Mouse (Mus musculus) MEL (cell line): ENCODE results near the gene Igfals. TPM values are rescaled to one million over a fixed set of nuclear protein-coding genes. Genes with fewer than 3 reads are reported as not detected.

Experiments used
- DNase-seq: peaks from one replicate; pipeline ENCODE4 v3.0.0; 2011; ENCODE audit warnings: low read depth, low spot score
- H3K27ac ChIP-seq: 2 replicates; pipeline ENCODE4 v1.5.1; 2012; ENCODE audit warnings: low read depth, mild to moderate bottlenecking, control low read depth, low read length, moderate library complexity; ENCODE audit not compliant: control insufficient read depth
- H3K27me3 ChIP-seq, 2 experiments: fragments of 150-350 bp in 1 of 2; sonication (generic) in 1 of 2; 2 replicates each; pipeline ENCODE4 v1.6.1; 2012; ENCODE audit warnings: low read length in 2 of 2, mild to moderate bottlenecking in 2 of 2, improper control_type of control experiment in 1 of 2, moderate library complexity in 1 of 2; ENCODE audit not compliant: insufficient read depth in 2 of 2, control insufficient read depth in 1 of 2
- H3K36me3 ChIP-seq, 2 experiments: 2 replicates each; pipeline ENCODE4 v1.6.1; 2012 to 2014; ENCODE audit warnings: low read length in 2 of 2, improper control_type of control experiment in 1 of 2, inconsistent platforms in 1 of 2, mild to moderate bottlenecking in 1 of 2; ENCODE audit not compliant: insufficient read depth in 2 of 2, control insufficient read depth in 1 of 2
- H3K4me1 ChIP-seq, 2 experiments: fragments of 150-350 bp in 1 of 2; sonication (generic) in 1 of 2; 2 replicates each; pipeline ENCODE4 v1.6.1; 2012; ENCODE audit warnings: low read length in 2 of 2, improper control_type of control experiment in 1 of 2, mild to moderate bottlenecking in 1 of 2; ENCODE audit not compliant: insufficient read depth in 2 of 2, control insufficient read depth in 1 of 2
- H3K4me3 ChIP-seq, 2 experiments: fragments of 150-350 bp in 1 of 2; sonication (generic) in 1 of 2; 2 replicates each; pipeline ENCODE4 v1.5.1; 2012; ENCODE audit warnings: low read depth in 2 of 2, low read length in 2 of 2, mild to moderate bottlenecking in 2 of 2, moderate library complexity in 2 of 2, control low read depth in 1 of 2, improper control_type of control experiment in 1 of 2; ENCODE audit not compliant: control insufficient read depth in 1 of 2, insufficient read depth in 1 of 2
- H3K79me2 ChIP-seq: 2 replicates; pipeline ENCODE4 v1.6.1; 2012; ENCODE audit warnings: mild to moderate bottlenecking, low read length, moderate library complexity; ENCODE audit not compliant: control insufficient read depth, poor library complexity, insufficient read depth
- H3K9ac ChIP-seq: 2 replicates; pipeline ENCODE4 v1.6.1; 2012; ENCODE audit warnings: low read depth, mild to moderate bottlenecking, control low read depth, low read length, moderate library complexity; ENCODE audit not compliant: control insufficient read depth, poor library complexity, severe bottlenecking
- H3K9me3 ChIP-seq: fragments of 150-350 bp; sonication (generic); replicated peaks from 2 replicates; pipeline ENCODE4 v1.6.1; 2012; ENCODE audit warnings: mild to moderate bottlenecking, low read length, improper control_type of control experiment, moderate library complexity; ENCODE audit not compliant: insufficient read depth
- CHD2 ChIP-seq: IDR thresholded peaks from 2 replicates; pipeline ENCODE4 v1.6.1; 2011; ENCODE audit warnings: low read length, improper control_type of control experiment
- CTCF ChIP-seq, 3 experiments: IDR thresholded peaks in 2 of 3; conservative IDR thresholded peaks in 1 of 3; 2 replicates each; pipeline ENCODE4 v1.5.1; 2011 to 2012; ENCODE audit warnings: low read length in 3 of 3, low read depth in 2 of 3, mild to moderate bottlenecking in 2 of 3, improper control_type of control experiment in 1 of 3, inconsistent platforms in 1 of 3, mixed read lengths in 1 of 3, moderate library complexity in 1 of 3; ENCODE audit not compliant: control insufficient read depth in 1 of 3, insufficient read depth in 1 of 3, poor library complexity in 1 of 3, severe bottlenecking in 1 of 3
- E2F4 ChIP-seq: IDR thresholded peaks from 2 replicates; pipeline ENCODE4 v1.6.1; 2011; ENCODE audit warnings: low read depth, low read length, improper control_type of control experiment, borderline replicate concordance
- GATA1 ChIP-seq: IDR thresholded peaks from 2 replicates; pipeline ENCODE4 v1.6.1; 2011; ENCODE audit warnings: low read depth, low read length, improper control_type of control experiment
- HCFC1 ChIP-seq: IDR thresholded peaks from 2 replicates; pipeline ENCODE4 v1.6.1; 2012; ENCODE audit warnings: low read depth, mild to moderate bottlenecking, inconsistent platforms, low read length, improper control_type of control experiment, moderate library complexity
- JUND ChIP-seq: IDR thresholded peaks from 2 replicates; pipeline ENCODE4 v1.6.1; 2011; ENCODE audit warnings: low read depth, mild to moderate bottlenecking, improper control_type of control experiment, low read length
- KAT2A ChIP-seq: conservative IDR thresholded peaks from 2 replicates; pipeline ENCODE4 v1.6.1; 2012; ENCODE audit warnings: low read depth, low read length, improper control_type of control experiment, inconsistent platforms
- MAZ ChIP-seq: IDR thresholded peaks from 2 replicates; pipeline ENCODE4 v1.6.1; 2012; ENCODE audit warnings: low read depth, mild to moderate bottlenecking, inconsistent platforms, low read length, improper control_type of control experiment
- MEF2A ChIP-seq: IDR thresholded peaks from 2 replicates; pipeline ENCODE4 v1.6.1; 2014; ENCODE audit warnings: low read depth, mild to moderate bottlenecking, inconsistent platforms, low read length, improper control_type of control experiment; ENCODE audit not compliant: poor library complexity, insufficient replicate concordance, severe bottlenecking; ENCODE audit errors: extremely low read depth
- MXI1 ChIP-seq: IDR thresholded peaks from 2 replicates; pipeline ENCODE4 v1.6.1; 2011; ENCODE audit warnings: mild to moderate bottlenecking, low read depth, low read length, improper control_type of control experiment
- NELFE ChIP-seq: IDR thresholded peaks from 2 replicates; pipeline ENCODE4 v1.6.1; 2011; ENCODE audit warnings: low read depth, low read length, improper control_type of control experiment
- NRF1 ChIP-seq: IDR thresholded peaks from 2 replicates; pipeline ENCODE4 v1.6.1; 2014; ENCODE audit warnings: low read depth, mild to moderate bottlenecking, inconsistent platforms, low read length, improper control_type of control experiment, moderate library complexity; ENCODE audit not compliant: poor library complexity, insufficient read depth, severe bottlenecking
- POLR2AphosphoS2 ChIP-seq: IDR thresholded peaks from 2 replicates; pipeline ENCODE4 v1.6.1; 2011; ENCODE audit warnings: low read length, improper control_type of control experiment
- RAD21 ChIP-seq: IDR thresholded peaks from 2 replicates; pipeline ENCODE4 v1.6.1; 2011; ENCODE audit warnings: mild to moderate bottlenecking, low read depth, low read length, improper control_type of control experiment
- SMC3 ChIP-seq: IDR thresholded peaks from 2 replicates; pipeline ENCODE4 v1.6.1; 2011; ENCODE audit warnings: low read depth, low read length, improper control_type of control experiment
- TAL1 ChIP-seq: IDR thresholded peaks from 2 replicates; pipeline ENCODE4 v1.6.1; 2012; ENCODE audit warnings: mild to moderate bottlenecking, inconsistent platforms, low read length, moderate library complexity, mixed read lengths
- USF1 ChIP-seq: IDR thresholded peaks from 2 replicates; pipeline ENCODE4 v1.6.1; 2014; ENCODE audit warnings: low read depth, mild to moderate bottlenecking, inconsistent platforms, low read length, improper control_type of control experiment, moderate library complexity
- USF2 ChIP-seq, 2 experiments: IDR thresholded peaks; 2 replicates each; pipeline ENCODE4 v1.6.1; 2011 to 2012; ENCODE audit warnings: improper control_type of control experiment in 2 of 2, low read length in 2 of 2, borderline replicate concordance in 1 of 2, inconsistent platforms in 1 of 2, low read depth in 1 of 2, mild to moderate bottlenecking in 1 of 2; ENCODE audit not compliant: insufficient read depth in 1 of 2
- ZMIZ1 ChIP-seq: IDR thresholded peaks from 2 replicates; pipeline ENCODE4 v1.6.1; 2012; ENCODE audit warnings: low read depth, mild to moderate bottlenecking, inconsistent platforms, low read length, improper control_type of control experiment, moderate library complexity
- ZNF384 ChIP-seq: IDR thresholded peaks from 2 replicates; pipeline ENCODE4 v1.6.1; 2012; ENCODE audit warnings: low read depth, mild to moderate bottlenecking, inconsistent platforms, low read length, improper control_type of control experiment
- polyA plus RNA-seq, 2 experiments: library from polyadenylated mRNA; stranded (reverse) in 1 of 2; unstranded in 1 of 2; fragments of >175 nt in 1 of 2; fragments of >200 nt in 1 of 2; gene quantifications; 2 replicates each; pipeline versions ENCODE4 v1.2.1 to v1.2.4; 2012; ENCODE audit warnings: low replicate concordance in 2 of 2, low read depth in 1 of 2; ENCODE audit not compliant: insufficient read length in 2 of 2, insufficient read depth in 1 of 2, missing spikeins in 1 of 2
- total RNA-seq: library from RNA; depleted of rRNA; stranded (reverse); fragments of 300-350 nt; gene quantifications from 2 replicates; pipeline ENCODE4 v1.2.3, GENCODE M21; 2012

The Igfals gene
- total and polyA plus RNA-seq, 3 experiments, result 0.04 TPM; not detected in 2

GRCm38 (mm10) chr17:24896993-24897269 lies 31.1 kb downstream of the Igfals start:
- peak overlapping the region; percentile 64 for H3K9ac ChIP-seq
- H3K36me3 ChIP-seq, result peaks cover 0 to 7% of the 10 kb centered on the region in 2 experiments; a peak in 2 of 4 replicates
- peaks cover 0 to 16% of the 10 kb centered on the region in 2 experiments; a peak in 2 of 4 replicates for H3K4me1 ChIP-seq
- H3K27me3 ChIP-seq, result no peaks in the 10 kb centered on the region
- no peaks in the 10 kb centered on the region for H3K9me3 ChIP-seq
- no peak for DNase-seq
- TF ChIP-seq ZMIZ1 (no peak), CHD2 (no peak), MEF2A (no peak), SMC3 (no peak), GATA1 (no peak), USF1 (no peak), MAZ (no peak), HCFC1 (no peak), E2F4 (no peak), ZNF384 (no peak), JUND (no peak), MXI1 (no peak), NRF1 (no peak)
- H3K27ac ChIP-seq, result no peak overlapping the region
- peak overlapping the region; percentile 80 to 94 for H3K4me3 ChIP-seq
- peaks cover 34% of the 10 kb centered on the region for H3K79me2 ChIP-seq

GRCm38 (mm10) chr17:24897600-24897999 lies 31.8 kb downstream of the Igfals start:
- TF ChIP-seq SMC3 (no peak), USF2 (IDR thresholded peaks at IDR 0.05; ENCODE audit: borderline replicate concordance in 1 of 2, insufficient read depth in 1 of 2, low read depth in 1 of 2, low read length in 2 of 2) (no peak), POLR2AphosphoS2 (no peak), RAD21 (no peak), NELFE (no peak), ZMIZ1 (no peak), KAT2A (no peak), TAL1 (no peak), CTCF (IDR thresholded peaks at IDR 0.05 in 2 of 3, conservative IDR thresholded peaks at IDR 0.05 in 1 of 3; ENCODE audit: control insufficient read depth in 1 of 3, insufficient read depth in 1 of 3, low read depth in 2 of 3, low read length in 3 of 3, poor library complexity in 1 of 3, severe bottlenecking in 1 of 3) (no peak)
- Histone ChIP-seq H3K27me3 (no peaks in the 10 kb centered on the region), H3K9ac (no peak overlapping the region), H3K4me1 (peaks cover 0 to 18% of the 10 kb centered on the region in 2 experiments; a peak in 3 of 4 replicates), H3K27ac (no peak overlapping the region), H3K36me3 (peaks cover 0 to 9% of the 10 kb centered on the region in 2 experiments; a peak in 2 of 4 replicates), H3K79me2 (peaks cover 34% of the 10 kb centered on the region), H3K4me3 (no peak overlapping the region), H3K9me3 (no peaks in the 10 kb centered on the region)
- DNase-seq, result no peak
